Mouse (Mus musculus) embryonic facial prominence, embryonic 10.5 days (tissue): ENCODE results near the gene Aldh1a3. TPM values are rescaled to one million over a fixed set of nuclear protein-coding genes. Genes with fewer than 3 reads are reported as not detected.

Experiments
- DNase-seq: peaks from one replicate; pipeline ENCODE4 v3.0.0-alpha.2; 2017; ENCODE audit warnings: low spot score
- H3K27ac ChIP-seq: fragments of 300-500 bp; sonication (generic); replicated peaks from 2 replicates; pipeline ENCODE4 v1.5.1; 2016; ENCODE audit warnings: mild to moderate bottlenecking
- H3K27me3 ChIP-seq: fragments of 300-500 bp; sonication (generic); replicated peaks from 2 replicates; pipeline ENCODE4 v1.6.1; 2016; ENCODE audit warnings: low read depth, mild to moderate bottlenecking; ENCODE audit not compliant: poor library complexity, severe bottlenecking
- H3K36me3 ChIP-seq: fragments of 300-500 bp; sonication (generic); replicated peaks from 2 replicates; pipeline ENCODE4 v1.6.1; 2016; ENCODE audit warnings: mild to moderate bottlenecking, moderate library complexity
- H3K4me1 ChIP-seq: fragments of 300-500 bp; sonication (generic); 2 replicates; pipeline ENCODE4 v1.6.1; 2016
- H3K4me3 ChIP-seq: fragments of 300-500 bp; sonication (generic); 2 replicates; pipeline ENCODE4 v1.5.1; 2016; ENCODE audit warnings: mild to moderate bottlenecking, moderate library complexity
- H3K9me3 ChIP-seq: fragments of 300-500 bp; sonication (generic); 2 replicates; pipeline ENCODE4 v1.6.1; 2016; ENCODE audit warnings: mild to moderate bottlenecking
- WGBS: fragments of 180-500 bp; shearing (Covaris S2); methylation state at CpG from one replicate; pipeline ENCODE4 v1.1.7; 2016; 5-methylcytosine and 5-hydroxymethylcytosine counted together
- polyA plus RNA-seq: library from polyadenylated mRNA; unstranded; fragments of >200 nt; fragmentation: Nextera tagmentation; extraction: Ambion mirVana; gene quantifications from 2 replicates; pipeline ENCODE4 v1.2.1, GENCODE M21; 2016

Gene Aldh1a3
- polyA plus RNA-seq = 39.7 and 47.1 TPM in 2 replicates

- no peaks in the 10 kb centered on the region for H3K9me3 ChIP-seq
- under 1% methylated on average over 56 of the region's 56 CpGs for WGBS
- peak within 1 kb of the TSS; percentile 65 for H3K27ac ChIP-seq
- H3K36me3 ChIP-seq = no peaks in the 10 kb centered on the region
- peak within 1 kb of the TSS; percentile 59 for H3K4me3 ChIP-seq
- peak; percentile 73 for DNase-seq
- H3K4me1 ChIP-seq = peaks cover 26% of the 10 kb centered on the region
- peaks cover 78% of the 10 kb centered on the region for H3K27me3 ChIP-seq
Observed at GRCm38 (mm10) chr7:66427437-66428161, at the start of gene Aldh1a3. TSS of gene Aldh1a3 (minus strand) at chr7:66427517.

- H3K9me3 ChIP-seq = no peaks in the 10 kb centered on the region
- no peak for DNase-seq
- 48% methylated on average over 8 of the region's 8 CpGs for WGBS
- H3K4me3 ChIP-seq = no peak overlapping the region
- H3K4me1 ChIP-seq = peaks cover 34% of the 10 kb centered on the region
- no peaks in the 10 kb centered on the region for H3K36me3 ChIP-seq
- H3K27ac ChIP-seq = no peak overlapping the region
- H3K27me3 ChIP-seq = no peaks in the 10 kb centered on the region
Observed at GRCm38 (mm10) chr7:66476289-66476688, 49.0 kb upstream of the Aldh1a3 start.

- Histone ChIP-seq H3K4me3 (no peak overlapping the region), H3K36me3 (no peaks in the 10 kb centered on the region), H3K27me3 (no peaks in the 10 kb centered on the region), H3K27ac (no peak overlapping the region), H3K4me1 (peaks cover 22% of the 10 kb centered on the region), H3K9me3 (no peaks in the 10 kb centered on the region)
- WGBS = 77% methylated on average over 12 of the region's 12 CpGs
- no peak for DNase-seq
Observed at GRCm38 (mm10) chr7:66471641-66472216, 44.4 kb upstream of the Aldh1a3 start.

GRCm38 (mm10) chr7:66466641-66467040, 39.3 kb upstream of the Aldh1a3 start:
- H3K27me3 ChIP-seq = no peaks in the 10 kb centered on the region
- no peak overlapping the region for H3K27ac ChIP-seq
- no peaks in the 10 kb centered on the region for H3K36me3 ChIP-seq
- 94% methylated on average over 14 of the region's 14 CpGs for WGBS
- H3K4me1 ChIP-seq = peaks cover 1% of the 10 kb centered on the region
- no peak overlapping the region for H3K4me3 ChIP-seq
- H3K9me3 ChIP-seq = no peaks in the 10 kb centered on the region
- no peak for DNase-seq

GRCm38 (mm10) chr7:66465241-66465640, 37.9 kb upstream of the Aldh1a3 start:
- no peaks in the 10 kb centered on the region for H3K36me3 ChIP-seq
- no peaks in the 10 kb centered on the region for H3K27me3 ChIP-seq
- no peak overlapping the region for H3K4me3 ChIP-seq
- H3K9me3 ChIP-seq = no peaks in the 10 kb centered on the region
- H3K27ac ChIP-seq = no peak overlapping the region
- H3K4me1 ChIP-seq = no peaks in the 10 kb centered on the region
- no peak for DNase-seq
- WGBS = 74% methylated on average over 5 of the region's 5 CpGs

GRCm38 (mm10) chr7:66463081-66463480, 35.8 kb upstream of the Aldh1a3 start:
- Histone ChIP-seq H3K27ac (no peak overlapping the region), H3K27me3 (no peaks in the 10 kb centered on the region), H3K9me3 (no peaks in the 10 kb centered on the region), H3K36me3 (no peaks in the 10 kb centered on the region), H3K4me3 (no peak overlapping the region), H3K4me1 (peaks cover 12% of the 10 kb centered on the region; the same call in 1 of the 2 replicates)
- WGBS = 93% methylated on average over 1 of the region's 1 CpGs
- DNase-seq = no peak

GRCm38 (mm10) chr7:66451622-66452295, 24.4 kb upstream of the Aldh1a3 start:
- 44% methylated on average over 12 of the region's 12 CpGs for WGBS
- Histone ChIP-seq H3K4me3 (no peak overlapping the region), H3K36me3 (no peaks in the 10 kb centered on the region), H3K27me3 (no peaks in the 10 kb centered on the region), H3K27ac (peak overlapping the region; percentile 87), H3K4me1 (peaks cover 68% of the 10 kb centered on the region), H3K9me3 (no peaks in the 10 kb centered on the region)
- DNase-seq = peak; percentile 70

GRCm38 (mm10) chr7:66449971-66450752, 22.8 kb upstream of the Aldh1a3 start:
- peak overlapping the region; percentile 48 for H3K4me3 ChIP-seq
- no peaks in the 10 kb centered on the region for H3K9me3 ChIP-seq
- H3K27ac ChIP-seq = peak overlapping the region; percentile 87
- H3K4me1 ChIP-seq = peaks cover 76% of the 10 kb centered on the region
- WGBS = 4% methylated on average over 16 of the region's 16 CpGs
- no peaks in the 10 kb centered on the region for H3K36me3 ChIP-seq
- DNase-seq = peak; percentile 84
- no peaks in the 10 kb centered on the region for H3K27me3 ChIP-seq

GRCm38 (mm10) chr7:66448786-66449540, 21.6 kb upstream of the Aldh1a3 start:
- 74% methylated on average over 15 of the region's 15 CpGs for WGBS
- Histone ChIP-seq H3K36me3 (no peaks in the 10 kb centered on the region), H3K4me1 (peaks cover 72% of the 10 kb centered on the region), H3K9me3 (no peaks in the 10 kb centered on the region), H3K27me3 (no peaks in the 10 kb centered on the region), H3K4me3 (no peak overlapping the region), H3K27ac (peak overlapping the region; percentile 67; the same call in 1 of the 2 replicates)
- DNase-seq = peak; percentile 24

- DNase-seq = no peak
- Histone ChIP-seq H3K27ac (no peak overlapping the region), H3K4me3 (no peak overlapping the region), H3K9me3 (no peaks in the 10 kb centered on the region), H3K27me3 (0 out of 2 replicates have a peak, but pooled peaks cover 4% of the 10 kb centered on the region), H3K4me1 (peaks cover 65% of the 10 kb centered on the region), H3K36me3 (no peaks in the 10 kb centered on the region)
- 47% methylated on average over 10 of the region's 10 CpGs for WGBS
Observed at GRCm38 (mm10) chr7:66448304-66448703, 21.0 kb upstream of the Aldh1a3 start.

GRCm38 (mm10) chr7:66446860-66447259, 19.5 kb upstream of the Aldh1a3 start:
- Histone ChIP-seq H3K36me3 (no peaks in the 10 kb centered on the region), H3K27me3 (0 out of 2 replicates have a peak, but pooled peaks cover 4% of the 10 kb centered on the region), H3K9me3 (no peaks in the 10 kb centered on the region), H3K27ac (no peak overlapping the region), H3K4me3 (no peak overlapping the region), H3K4me1 (peaks cover 62% of the 10 kb centered on the region)
- WGBS = 83% methylated on average over 3 of the region's 3 CpGs
- DNase-seq = no peak
